Comparison of ENCODE assay signal across 24 mouse cellular contexts in the genomic region with DNA sequence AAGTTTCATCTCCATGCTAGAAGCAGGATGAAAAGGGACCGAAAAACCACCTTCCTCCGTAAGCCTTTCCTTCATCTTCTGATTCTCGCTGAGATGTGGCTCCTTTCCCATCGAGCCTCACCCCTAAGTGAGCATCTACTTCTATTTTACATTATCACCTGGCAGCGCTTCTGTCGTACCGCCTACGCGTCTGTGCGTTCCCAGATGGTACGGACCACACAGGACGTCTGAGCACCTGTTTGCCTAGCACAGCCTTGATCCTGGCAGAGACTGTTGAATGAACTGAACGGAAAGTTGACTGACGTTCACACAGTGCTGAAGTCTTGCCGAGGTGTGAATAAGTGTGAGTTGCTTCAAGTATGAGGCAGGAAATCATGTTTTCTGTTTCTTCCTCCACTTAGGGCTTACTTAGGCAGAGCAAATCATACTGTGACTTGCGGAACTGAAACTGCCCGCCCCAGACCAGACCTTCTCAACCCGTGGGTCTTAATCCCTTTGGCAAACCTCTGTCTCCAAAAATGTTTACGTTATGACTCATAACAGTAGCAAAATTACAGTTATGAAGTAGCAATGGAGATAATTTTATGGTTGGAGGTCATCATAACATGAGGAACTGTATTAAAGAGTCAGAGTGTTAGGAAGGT. TPM values are rescaled to one million over a fixed set of nuclear protein-coding genes. Genes with fewer than 3 reads are reported as not detected.
DNase-seq lines count a peak whose midpoint lies in the region; ATAC-seq and TF ChIP-seq lines count a peak whose summit lies in the region.
"Had no signal": no experiment of that assay in that cellular context is flagged by ENCODE, and none has a peak within 500 bp of the region (broad histone marks: within the 10 kb centered on the region; RNA-seq: fewer than 3 reads in every experiment).

No protein-coding gene starts in this region.

- in situ Hi-C loops in CH12.LX (cut with MboI; ENCODE audit: low pct_ligation_motif_present, low pct_unique_long_range_greater_than_20kb, low sequenced_read_pairs): no loop called here

- TF ChIP-seq POLR2A in CH12.LX (IDR thresholded peaks at IDR 0.05; ENCODE audit: low read depth, low read length): no peak
- TF ChIP-seq POLR2A in kidney, adult 2 months (IDR thresholded peaks at IDR 0.05; ENCODE audit: low read depth, low read length): no peak

- peak; percentile 97 for TF ChIP-seq EP300 in CH12.LX (IDR thresholded peaks at IDR 0.05; ENCODE audit: low read length)

- WGBS in kidney, adult 2 months: 90% methylated on average over 19 of the region's 19 CpGs

- intact Hi-C loops in left cerebral cortex, postnatal 14 days (cut with DNase I): no loop called here
- intact Hi-C loops in left cerebral cortex, adult 2 months (cut with DNase I): no loop called here

- no peak overlapping the region for H3K27ac ChIP-seq in left cerebral cortex, adult 2 months
- H3K27ac ChIP-seq in CH12.LX (ENCODE audit: insufficient read depth, low read depth): peak overlapping the region; percentile 40; the same call in 1 of the 2 replicates
- H3K27ac ChIP-seq in kidney, adult 2 months (ENCODE audit: insufficient read depth, low read depth, low read length): no peak overlapping the region
- H3K27ac ChIP-seq: embryonic facial prominence, embryonic 12.5 days; forebrain, embryonic 15.5 days; gastrocnemius, adult 2 months; limb, embryonic 15.5 days; midbrain, embryonic 15.5 days had no signal

- H3K9me3 ChIP-seq in CH12.LX (replicated peaks; ENCODE audit: low read length): no peaks in the 10 kb centered on the region
- H3K9me3 ChIP-seq: embryonic facial prominence, embryonic 12.5 days; forebrain, embryonic 15.5 days; G1E; limb, embryonic 15.5 days; midbrain, embryonic 15.5 days had no signal

- ATAC-seq in megakaryocyte progenitor cell, adult 5-6 weeks (replicated peaks; ENCODE audit: poor library complexity): no peak
- ATAC-seq: forebrain, embryonic 15.5 days; hindbrain, embryonic 16.5 days; midbrain, embryonic 15.5 days had no signal

- no peak for TF ChIP-seq RAD21 in CH12.LX (IDR thresholded peaks at IDR 0.05; ENCODE audit: low read depth, low read length)

- H3K79me2 ChIP-seq in CH12.LX (replicated peaks; ENCODE audit: control insufficient read depth, extremely low read depth, insufficient read depth, poor library complexity, severe bottlenecking): no peaks in the 10 kb centered on the region

- H3K4me1 ChIP-seq in CH12.LX (ENCODE audit: control insufficient read depth in 1 of 2, insufficient read depth in 2 of 2): peaks cover 9 to 18% of the 10 kb centered on the region in 2 experiments
- no peaks in the 10 kb centered on the region for H3K4me1 ChIP-seq in kidney, adult 2 months (ENCODE audit: control insufficient read depth, insufficient read depth, low read length)
- H3K4me1 ChIP-seq: embryonic facial prominence, embryonic 12.5 days; forebrain, embryonic 15.5 days; limb, embryonic 15.5 days; midbrain, embryonic 15.5 days had no signal

- H3K9ac ChIP-seq in CH12.LX (ENCODE audit: insufficient read depth, low read depth): no peak overlapping the region
- H3K9ac ChIP-seq: embryonic facial prominence, embryonic 12.5 days; forebrain, embryonic 15.5 days; limb, embryonic 15.5 days; lung, embryonic 14.5 days; midbrain, embryonic 15.5 days had no signal

- no peaks in the 10 kb centered on the region for H3K36me3 ChIP-seq in CH12.LX (replicated peaks in 1 of 2; ENCODE audit: control insufficient read depth in 1 of 2, insufficient read depth in 1 of 2, low read length in 1 of 2)
- no peaks in the 10 kb centered on the region for H3K36me3 ChIP-seq in kidney, adult 2 months (ENCODE audit: control insufficient read depth, insufficient read depth, low read length)
- H3K36me3 ChIP-seq: embryonic facial prominence, embryonic 12.5 days; forebrain, embryonic 15.5 days; G1E; limb, embryonic 15.5 days; midbrain, embryonic 15.5 days had no signal

- peaks cover 4% of the 10 kb centered on the region for H3K27me3 ChIP-seq in CH12.LX (replicated peaks)
- H3K27me3 ChIP-seq in kidney, adult 2 months (replicated peaks; ENCODE audit: control insufficient read depth, insufficient read depth, low read length): no peaks in the 10 kb centered on the region
- H3K27me3 ChIP-seq: embryonic facial prominence, embryonic 12.5 days; forebrain, embryonic 15.5 days; limb, embryonic 15.5 days; midbrain, embryonic 15.5 days had no signal

- DNase-seq in left cerebral cortex, postnatal 14 days (ENCODE audit: low spot score in 2 of 2): peak; percentile 18 to 37
- DNase-seq in left cerebral cortex, adult 2 months (ENCODE audit: extremely low spot score in 1 of 2, low spot score in 2 of 2): no peak
- DNase-seq in CH12.LX (ENCODE audit: extremely low read depth): peak; percentile 80
- peak; percentile 59 for DNase-seq in brain, adult 2 months (ENCODE audit: low read depth, low spot score)
- peak; percentile 55 to 60 for DNase-seq in right cerebral cortex, postnatal 10 days (ENCODE audit: low spot score in 2 of 2)
- DNase-seq in urinary bladder, postnatal 10 days (ENCODE audit: low spot score): no peak
- no peak for DNase-seq in kidney, adult 2 months
- DNase-seq: adrenal gland, adult 8-10 months; cerebellum, adult 2 months; gastrocnemius, adult 2 months; heart, postnatal 4 days; kidney, adult 11 months; kidney, postnatal 14 days; lung, embryonic 14.5 days; lung, postnatal 4 days; thymus, adult 2 months had no signal

- dilution Hi-C loops in CH12.LX (cut with MboI; ENCODE audit: extremely low pct_ligation_motif_present, extremely low pct_unique_long_range_greater_than_20kb, low sequenced_read_pairs): no loop called here

- H3K4me2 ChIP-seq in CH12.LX (ENCODE audit: insufficient read depth, low read depth, poor library complexity, severe bottlenecking): peak overlapping the region; percentile 86
- H3K4me2 ChIP-seq: embryonic facial prominence, embryonic 12.5 days; forebrain, embryonic 15.5 days; limb, embryonic 15.5 days; lung, embryonic 14.5 days; midbrain, embryonic 15.5 days had no signal

- no peak for TF ChIP-seq CTCF in left cerebral cortex, adult 2 months (IDR thresholded peaks at IDR 0.05)
- no peak for TF ChIP-seq CTCF in CH12.LX (conservative IDR thresholded peaks at IDR 0.05 in 1 of 2, IDR thresholded peaks at IDR 0.05 in 1 of 2; ENCODE audit: low read depth in 2 of 2, low read length in 2 of 2)
- no peak for TF ChIP-seq CTCF in kidney, adult 2 months (conservative IDR thresholded peaks at IDR 0.05; ENCODE audit: insufficient read depth, insufficient read length, low read depth, low read length)

- no peak overlapping the region for H3K4me3 ChIP-seq in left cerebral cortex, adult 2 months
- peak overlapping the region in 1 of 3 experiments; percentile 43 for H3K4me3 ChIP-seq in CH12.LX (replicated peaks in 1 of 3; ENCODE audit: low read depth in 2 of 3, low read length in 2 of 3, poor library complexity in 1 of 3)
- no peak overlapping the region for H3K4me3 ChIP-seq in kidney, adult 2 months (ENCODE audit: insufficient read depth, low read depth, low read length)
- H3K4me3 ChIP-seq: embryonic facial prominence, embryonic 12.5 days; forebrain, embryonic 15.5 days; gastrocnemius, adult 2 months; limb, embryonic 15.5 days; midbrain, embryonic 15.5 days had no signal

TF ChIP-seq in CH12.LX, 34 proteins besides CTCF, POLR2A, EP300 and RAD21 (continues in another document):
- no peak; the same call in 1 of the 2 replicates for TF ChIP-seq NELFE (IDR thresholded peaks at IDR 0.05; ENCODE audit: low read depth, low read length)
- 0 out of 2 replicates have a peak, but pooled peaks have one; percentile 8 for TF ChIP-seq TBP (conservative IDR thresholded peaks at IDR 0.05; ENCODE audit: low read depth, low read length)
- peak; percentile 96 for TF ChIP-seq JUND (conservative IDR thresholded peaks at IDR 0.05; ENCODE audit: low read depth, low read length)
- no peak for TF ChIP-seq E2F4 (IDR thresholded peaks at IDR 0.05; ENCODE audit: insufficient replicate concordance, low read depth, low read length)
- no peak for TF ChIP-seq UBTF (IDR thresholded peaks at IDR 0.05; ENCODE audit: low read depth, low read length)
- TF ChIP-seq ZKSCAN1 (IDR thresholded peaks at IDR 0.05; ENCODE audit: borderline replicate concordance, low read depth, low read length): no peak
- no peak for TF ChIP-seq SMC3 (IDR thresholded peaks at IDR 0.05; ENCODE audit: low read depth, low read length)
- peak; percentile 58; the same call in 1 of the 2 replicates for TF ChIP-seq SIN3A (IDR thresholded peaks at IDR 0.05; ENCODE audit: low read length)
- no peak for TF ChIP-seq HCFC1 (IDR thresholded peaks at IDR 0.05; ENCODE audit: low read depth, low read length)
- no peak for TF ChIP-seq PAX5 (IDR thresholded peaks at IDR 0.05; ENCODE audit: low read length)
- no peak for TF ChIP-seq USF1 (IDR thresholded peaks at IDR 0.05; ENCODE audit: low read depth, low read length)
- no peak for TF ChIP-seq USF2 (conservative IDR thresholded peaks at IDR 0.05; ENCODE audit: low read depth, low read length)
- TF ChIP-seq MAZ (IDR thresholded peaks at IDR 0.05; ENCODE audit: low read depth, low read length): peak; percentile 60; the same call in 1 of the 2 replicates
- peak; percentile 55; the same call in 1 of the 2 replicates for TF ChIP-seq CHD2 (IDR thresholded peaks at IDR 0.05; ENCODE audit: low read length)
- TF ChIP-seq TCF12 (IDR thresholded peaks at IDR 0.05; ENCODE audit: low read depth, low read length): peak; percentile 61
- 0 out of 2 replicates have a peak, but pooled peaks have one; percentile 37 for TF ChIP-seq MAFK (IDR thresholded peaks at IDR 0.05; ENCODE audit: insufficient replicate concordance, low read length)
- TF ChIP-seq BHLHE40 (IDR thresholded peaks at IDR 0.05; ENCODE audit: low read depth, low read length): peak; percentile 78
- TF ChIP-seq MEF2A (IDR thresholded peaks at IDR 0.05; ENCODE audit: borderline replicate concordance, low read depth, low read length): peak; percentile 76

RNA-seq across cellular contexts. Expression of gene Kirrel, which starts 39.8 kb away (rescaled TPM):
- 1 to 10 TPM; 4.2 to 5.2 TPM for total RNA-seq in left cerebral cortex, postnatal 14 days (2021)
- total RNA-seq in left cerebral cortex, adult 2 months (2021): 1 to 10 TPM; 4.3 to 4.9 TPM
- total RNA-seq in CH12.LX (2012; rRNA removed): not detected in 2 replicates
- not detected in 2 replicates for total RNA-seq in CH12.LX (2014; rRNA removed)
- not detected in 2 replicates for polyA plus RNA-seq in CH12.LX (2012; ENCODE audit: insufficient read length, low read depth)
- total RNA-seq in megakaryocyte progenitor cell, adult 5-6 weeks (2015): not detected in 2 replicates
- not detected in 2 replicates for total RNA-seq in megakaryocyte progenitor cell, adult 5-6 weeks (2017)
- 10.0 and 10.2 TPM in 2 replicates for polyA plus RNA-seq in kidney, adult 2 months (2012; rRNA removed)
- total RNA-seq: granulocyte monocyte progenitor cell, adult 5-6 weeks had no signal
- polyA plus RNA-seq: G1E had no signal

RNA-seq across cellular contexts. Expression of gene Fcrls, which starts 49.2 kb away (rescaled TPM):
- total RNA-seq in left cerebral cortex, postnatal 14 days (2021): 10 to 100 TPM; 31.0 to 34.3 TPM
- total RNA-seq in left cerebral cortex, adult 2 months (2021): 10 to 100 TPM; 24.8 to 30.2 TPM
- total RNA-seq in CH12.LX (2012; rRNA removed): not detected in 2 replicates
- not detected in 2 replicates for total RNA-seq in CH12.LX (2014; rRNA removed)
- polyA plus RNA-seq in CH12.LX (2012; ENCODE audit: insufficient read length, low read depth): 0.13 and 0.14 TPM in 2 replicates
- not detected in 2 replicates for total RNA-seq in megakaryocyte progenitor cell, adult 5-6 weeks (2015)
- total RNA-seq in megakaryocyte progenitor cell, adult 5-6 weeks (2017): 0.67 TPM in 1 of 2 replicates, not detected in the other
- 1.0 and 1.5 TPM in 2 replicates for polyA plus RNA-seq in kidney, adult 2 months (2012; rRNA removed)
- total RNA-seq: G1E had no signal
- polyA plus RNA-seq: G1E had no signal

Comparison
In these comparisons a context has a peak if more than half of its experiments do, and no peak if none do; other contexts are left out.
1. DNase-seq: peak in left cerebral cortex, postnatal 14 days (2 of 2), CH12.LX (single experiment), brain, adult 2 months (single experiment) and right cerebral cortex, postnatal 10 days (2 of 2); none in left cerebral cortex, adult 2 months (0 of 2), urinary bladder, postnatal 10 days (single experiment) and kidney, adult 2 months (single experiment).
2. RNA of gene Kirrel, which starts 39.8 kb away (total RNA-seq): 4.2 to 5.2 TPM in left cerebral cortex, postnatal 14 days and 4.3 to 4.9 TPM in left cerebral cortex, adult 2 months; not detected in CH12.LX and not detected in megakaryocyte progenitor cell, adult 5-6 weeks; every median in the first group is over 4 times any median in the second.
3. RNA of gene Fcrls, which starts 49.2 kb away (total RNA-seq): 31.0 to 34.3 TPM in left cerebral cortex, postnatal 14 days and 24.8 to 30.2 TPM in left cerebral cortex, adult 2 months; 0.67 TPM in megakaryocyte progenitor cell, adult 5-6 weeks and not detected in CH12.LX; every median in the first group is over 10 times any median in the second.